Mouse (Mus musculus): Measurements from ENCODE around the gene Emilin3. TPM values are rescaled to one million over a fixed set of nuclear protein-coding genes. Genes with fewer than 3 reads are reported as not detected.
A peak's percentile ranks its signal among the peaks of the same experiment; 100 is the strongest.

Gene Emilin3
- polyA plus RNA-seq, 1 experiment from 2014 or later = 2.2 TPM

DNA sequence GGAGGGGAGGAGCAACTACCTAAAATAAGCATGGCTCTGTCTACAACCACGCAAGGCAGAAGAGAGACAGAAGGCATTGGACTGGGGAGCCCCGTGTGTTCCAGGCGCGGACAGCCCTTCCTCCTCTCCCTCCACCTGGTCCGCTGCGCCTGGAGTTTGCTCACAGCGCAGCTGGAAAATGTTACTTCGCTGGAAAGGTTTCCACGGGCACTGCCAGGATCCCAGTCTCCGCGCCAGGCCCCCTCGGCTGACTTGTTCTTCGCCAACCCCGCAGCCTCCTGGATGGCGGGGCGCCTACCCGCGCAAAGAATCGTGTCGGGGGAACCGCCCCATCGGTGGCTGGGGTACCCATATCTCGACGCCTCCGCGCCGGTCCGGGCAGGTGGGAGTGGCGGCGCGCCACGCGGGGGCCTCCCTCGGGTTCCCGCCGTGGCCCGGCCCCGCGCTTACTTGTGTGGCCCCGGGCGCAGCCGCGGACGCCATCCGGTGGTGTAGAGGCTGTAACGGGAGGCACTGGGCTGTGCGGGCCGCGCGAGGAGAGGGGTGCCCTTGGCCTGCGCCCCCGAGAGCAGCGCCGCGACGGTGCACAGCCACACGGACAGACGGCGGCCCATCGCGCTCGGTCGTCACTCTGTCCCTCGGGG lies 448 bp downstream of the Emilin3 start:
- H3K9ac ChIP-seq (ENCODE audit: low read length) = peak overlapping the region; percentile 58
- no peak overlapping the region for H3K27ac ChIP-seq (ENCODE audit: low read depth, low read length)
- H3K36me3 ChIP-seq (ENCODE audit: control insufficient read depth, insufficient read depth, low read length) = no peaks in the 10 kb centered on the region
- no peaks in the 10 kb centered on the region for H3K9me3 ChIP-seq (ENCODE audit: control insufficient read depth, low read length)
- peak; percentile 68 for DNase-seq (ENCODE audit: low spot score)
- peak; percentile 64 for ATAC-seq (replicated peaks; ENCODE audit: low FRiP score)
- peaks cover 30% of the 10 kb centered on the region for H3K27me3 ChIP-seq (ENCODE audit: control insufficient read depth, insufficient read depth, low read length)
- H3K4me3 ChIP-seq (ENCODE audit: low read depth, low read length) = peak overlapping the region; percentile 50
- WGBS = 2% methylated on average over 57 of the region's 64 CpGs
- H3K4me2 ChIP-seq (ENCODE audit: low read depth, low read length, severe bottlenecking) = peak overlapping the region; percentile 95
- H3K4me1 ChIP-seq (replicated peaks; ENCODE audit: control insufficient read depth, insufficient read depth, low read length) = peaks cover 10% of the 10 kb centered on the region

GRCm38 (mm10) chr2:160910633-160911032 lies 1.5 kb downstream of the Emilin3 start:
- H3K9ac ChIP-seq (ENCODE audit: low read length) = no peak overlapping the region
- WGBS = 90% methylated on average over 5 of the region's 5 CpGs
- no peaks in the 10 kb centered on the region for H3K36me3 ChIP-seq (ENCODE audit: control insufficient read depth, insufficient read depth, low read length)
- ATAC-seq (replicated peaks; ENCODE audit: low FRiP score) (no peak), DNase-seq (ENCODE audit: low spot score) (no peak)
- peaks cover 30% of the 10 kb centered on the region for H3K27me3 ChIP-seq (ENCODE audit: control insufficient read depth, insufficient read depth, low read length)
- H3K4me3 ChIP-seq (ENCODE audit: low read depth, low read length) = no peak overlapping the region
- no peak overlapping the region for H3K4me2 ChIP-seq (ENCODE audit: low read depth, low read length, severe bottlenecking)
- H3K4me1 ChIP-seq (replicated peaks; ENCODE audit: control insufficient read depth, insufficient read depth, low read length) = peaks cover 10% of the 10 kb centered on the region
- no peaks in the 10 kb centered on the region for H3K9me3 ChIP-seq (ENCODE audit: control insufficient read depth, low read length)
- no peak overlapping the region for H3K27ac ChIP-seq (ENCODE audit: low read depth, low read length)

DNA sequence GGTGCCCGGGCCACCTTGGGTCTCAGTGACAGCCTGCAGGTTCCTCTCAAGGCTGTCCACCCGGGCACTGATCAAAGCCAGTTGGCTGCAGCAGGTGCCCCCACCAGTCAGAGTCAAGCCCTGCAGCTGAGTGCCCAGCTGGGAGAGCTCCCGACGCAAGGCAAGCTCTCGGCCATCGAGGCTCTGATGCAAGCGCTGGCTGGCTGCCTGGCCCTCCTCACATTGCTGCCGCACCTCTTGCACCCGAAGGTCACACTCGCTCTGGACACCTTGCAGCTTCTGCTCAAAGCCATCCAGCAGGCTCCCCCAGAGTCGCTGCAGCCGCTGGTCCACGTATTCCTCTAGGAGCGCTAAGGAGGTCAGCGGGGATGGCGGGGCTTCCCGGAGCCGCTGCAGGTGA lies 3.5 kb downstream of the Emilin3 start:
- no peak overlapping the region for H3K4me2 ChIP-seq (ENCODE audit: low read depth, low read length, severe bottlenecking)
- H3K4me3 ChIP-seq (ENCODE audit: low read depth, low read length) = no peak overlapping the region
- H3K27ac ChIP-seq (ENCODE audit: low read depth, low read length) = no peak overlapping the region
- 64% methylated on average over 18 of the region's 18 CpGs for WGBS
- DNase-seq (ENCODE audit: low spot score) (no peak), ATAC-seq (replicated peaks; ENCODE audit: low FRiP score) (no peak)
- no peaks in the 10 kb centered on the region for H3K9me3 ChIP-seq (ENCODE audit: control insufficient read depth, low read length)
- H3K4me1 ChIP-seq (replicated peaks; ENCODE audit: control insufficient read depth, insufficient read depth, low read length) = peaks cover 10% of the 10 kb centered on the region
- H3K27me3 ChIP-seq (ENCODE audit: control insufficient read depth, insufficient read depth, low read length) = peaks cover 30% of the 10 kb centered on the region
- no peak overlapping the region for H3K9ac ChIP-seq (ENCODE audit: low read length)
- no peaks in the 10 kb centered on the region for H3K36me3 ChIP-seq (ENCODE audit: control insufficient read depth, insufficient read depth, low read length)

- no peak for DNase-seq (ENCODE audit: low spot score)
- Histone ChIP-seq H3K9me3 (ENCODE audit: control insufficient read depth, low read length) (no peaks in the 10 kb centered on the region), H3K4me2 (ENCODE audit: low read depth, low read length, severe bottlenecking) (no peak overlapping the region), H3K9ac (ENCODE audit: low read length) (no peak overlapping the region), H3K27ac (ENCODE audit: low read depth, low read length) (no peak overlapping the region), H3K4me1 (replicated peaks; ENCODE audit: control insufficient read depth, insufficient read depth, low read length) (no peaks in the 10 kb centered on the region), H3K4me3 (ENCODE audit: low read depth, low read length) (no peak overlapping the region), H3K36me3 (ENCODE audit: control insufficient read depth, insufficient read depth, low read length) (no peaks in the 10 kb centered on the region), H3K27me3 (ENCODE audit: control insufficient read depth, insufficient read depth, low read length) (peaks cover 8% of the 10 kb centered on the region)
- WGBS = 79% methylated on average over 5 of the region's 5 CpGs
- ATAC-seq (replicated peaks; ENCODE audit: low FRiP score) = no peak
These were observed 6.0 kb downstream of the Emilin3 start for GRCm38 (mm10) chr2:160906101-160906500.

DNA sequence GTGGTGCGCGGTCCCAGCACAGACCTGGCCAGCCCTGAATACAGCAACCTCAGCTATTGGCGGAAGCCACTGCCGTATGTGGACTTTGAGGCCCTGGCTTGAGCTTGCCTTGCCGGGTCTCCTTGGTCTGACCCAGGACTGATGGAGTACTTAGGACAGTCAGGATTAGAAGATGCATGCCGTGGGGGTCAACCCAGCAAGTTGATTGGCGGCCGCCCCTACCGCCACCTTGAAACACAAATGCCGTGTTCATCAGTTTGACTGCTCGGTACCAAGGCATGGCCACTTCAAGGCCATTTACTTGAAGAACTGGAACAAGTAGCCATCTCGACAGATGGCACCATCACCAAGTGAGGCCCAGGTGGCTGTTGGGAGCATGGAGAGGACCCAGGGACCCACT lies 6.8 kb downstream of the Emilin3 start:
- no peak overlapping the region for H3K9ac ChIP-seq (ENCODE audit: low read length)
- ATAC-seq (replicated peaks; ENCODE audit: low FRiP score) = no peak
- no peak overlapping the region for H3K4me3 ChIP-seq (ENCODE audit: low read depth, low read length)
- no peak overlapping the region for H3K4me2 ChIP-seq (ENCODE audit: low read depth, low read length, severe bottlenecking)
- 95% methylated on average over 12 of the region's 12 CpGs for WGBS
- DNase-seq (ENCODE audit: low spot score) = no peak
- peaks cover 1% of the 10 kb centered on the region for H3K27me3 ChIP-seq (ENCODE audit: control insufficient read depth, insufficient read depth, low read length)
- no peak overlapping the region for H3K27ac ChIP-seq (ENCODE audit: low read depth, low read length)
- H3K4me1 ChIP-seq (replicated peaks; ENCODE audit: control insufficient read depth, insufficient read depth, low read length) = no peaks in the 10 kb centered on the region
- H3K36me3 ChIP-seq (ENCODE audit: control insufficient read depth, insufficient read depth, low read length) = no peaks in the 10 kb centered on the region
- no peaks in the 10 kb centered on the region for H3K9me3 ChIP-seq (ENCODE audit: control insufficient read depth, low read length)

DNA sequence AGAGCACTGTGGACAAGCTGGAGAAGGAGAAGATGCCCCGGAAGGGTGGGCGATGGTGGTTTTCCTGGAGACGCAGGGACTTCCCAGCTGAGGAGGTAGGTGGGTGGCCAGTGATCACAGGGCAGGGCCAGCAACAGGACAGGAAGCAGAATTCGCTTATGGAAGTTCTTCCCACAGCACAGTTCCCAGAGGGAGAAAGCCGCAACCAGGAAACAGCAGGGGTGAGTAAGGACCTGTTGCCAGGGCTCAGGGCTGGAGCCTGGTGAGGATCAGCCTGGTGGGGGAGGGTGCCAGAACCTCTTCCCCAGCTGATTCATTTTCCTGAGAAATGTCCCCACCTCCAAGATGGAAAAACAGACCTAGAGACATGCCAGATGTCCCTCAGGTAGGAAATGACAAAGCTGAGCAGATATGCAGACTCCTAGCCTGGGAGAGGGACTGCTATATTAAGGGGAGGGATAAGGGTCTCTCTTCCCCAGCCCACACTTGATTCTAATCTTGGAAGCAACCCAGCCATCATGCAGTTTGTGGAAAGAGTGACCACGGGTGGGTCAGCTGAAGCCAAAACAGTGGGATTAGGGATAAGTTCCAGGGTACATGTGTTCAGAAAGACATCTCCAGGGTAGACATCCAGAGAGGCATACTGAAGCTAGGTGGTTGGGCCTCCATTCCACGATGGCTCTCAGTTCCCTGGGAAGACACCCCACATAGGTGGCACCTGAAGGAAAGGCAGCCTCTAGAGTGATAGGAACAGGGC lies 10.3 kb downstream of the Emilin3 start:
- H3K4me1 ChIP-seq (replicated peaks; ENCODE audit: control insufficient read depth, insufficient read depth, low read length) = no peaks in the 10 kb centered on the region
- no peak for DNase-seq (ENCODE audit: low spot score)
- H3K4me2 ChIP-seq (ENCODE audit: low read depth, low read length, severe bottlenecking) = no peak overlapping the region
- H3K36me3 ChIP-seq (ENCODE audit: control insufficient read depth, insufficient read depth, low read length) = no peaks in the 10 kb centered on the region
- no peak overlapping the region for H3K9ac ChIP-seq (ENCODE audit: low read length)
- 90% methylated on average over 7 of the region's 7 CpGs for WGBS
- no peak for ATAC-seq (replicated peaks; ENCODE audit: low FRiP score)
- H3K9me3 ChIP-seq (ENCODE audit: control insufficient read depth, low read length) = no peaks in the 10 kb centered on the region
- H3K27me3 ChIP-seq (ENCODE audit: control insufficient read depth, insufficient read depth, low read length) = no peaks in the 10 kb centered on the region
- H3K27ac ChIP-seq (ENCODE audit: low read depth, low read length) = no peak overlapping the region
- no peak overlapping the region for H3K4me3 ChIP-seq (ENCODE audit: low read depth, low read length)

GRCm38 (mm10) chr2:160891697-160892096 lies 20.4 kb downstream of the Emilin3 start:
- Histone ChIP-seq H3K4me2 (ENCODE audit: low read depth, low read length, severe bottlenecking) (no peak overlapping the region), H3K9ac (ENCODE audit: low read length) (no peak overlapping the region), H3K27ac (ENCODE audit: low read depth, low read length) (no peak overlapping the region), H3K36me3 (ENCODE audit: control insufficient read depth, insufficient read depth, low read length) (no peaks in the 10 kb centered on the region), H3K4me3 (ENCODE audit: low read depth, low read length) (no peak overlapping the region), H3K27me3 (ENCODE audit: control insufficient read depth, insufficient read depth, low read length) (peaks cover 8% of the 10 kb centered on the region), H3K9me3 (ENCODE audit: control insufficient read depth, low read length) (no peaks in the 10 kb centered on the region), H3K4me1 (replicated peaks; ENCODE audit: control insufficient read depth, insufficient read depth, low read length) (no peaks in the 10 kb centered on the region)
- no peak for ATAC-seq (replicated peaks; ENCODE audit: low FRiP score)
- 86% methylated on average over 9 of the region's 9 CpGs for WGBS
- DNase-seq (ENCODE audit: low spot score) = no peak

GRCm38 (mm10) chr2:160891045-160891444 lies 21.1 kb downstream of the Emilin3 start:
- no peak overlapping the region for H3K4me3 ChIP-seq (ENCODE audit: low read depth, low read length)
- no peak overlapping the region for H3K4me2 ChIP-seq (ENCODE audit: low read depth, low read length, severe bottlenecking)
- peaks cover 8% of the 10 kb centered on the region for H3K27me3 ChIP-seq (ENCODE audit: control insufficient read depth, insufficient read depth, low read length)
- no peak for ATAC-seq (replicated peaks; ENCODE audit: low FRiP score)
- no peaks in the 10 kb centered on the region for H3K9me3 ChIP-seq (ENCODE audit: control insufficient read depth, low read length)
- no peaks in the 10 kb centered on the region for H3K4me1 ChIP-seq (replicated peaks; ENCODE audit: control insufficient read depth, insufficient read depth, low read length)
- no peak overlapping the region for H3K27ac ChIP-seq (ENCODE audit: low read depth, low read length)
- no peak for DNase-seq (ENCODE audit: low spot score)
- no peak overlapping the region for H3K9ac ChIP-seq (ENCODE audit: low read length)
- 80% methylated on average over 5 of the region's 5 CpGs for WGBS
- H3K36me3 ChIP-seq (ENCODE audit: control insufficient read depth, insufficient read depth, low read length) = no peaks in the 10 kb centered on the region

GRCm38 (mm10) chr2:160887859-160888258 lies 24.3 kb downstream of the Emilin3 start:
- H3K9ac ChIP-seq (ENCODE audit: low read length) = peak overlapping the region; percentile 28; the same call in 1 of the 2 replicates

More at GRCm38 (mm10) chr2:160887859-160888258, 24.3 kb downstream of the Emilin3 start:
- Histone ChIP-seq H3K4me3 (ENCODE audit: low read depth, low read length) (peak overlapping the region; percentile 31), H3K9me3 (ENCODE audit: control insufficient read depth, low read length) (no peaks in the 10 kb centered on the region), H3K4me2 (ENCODE audit: low read depth, low read length, severe bottlenecking) (peak overlapping the region; percentile 70), H3K4me1 (replicated peaks; ENCODE audit: control insufficient read depth, insufficient read depth, low read length) (no peaks in the 10 kb centered on the region), H3K27ac (ENCODE audit: low read depth, low read length) (no peak overlapping the region), H3K27me3 (ENCODE audit: control insufficient read depth, insufficient read depth, low read length) (peaks cover 8% of the 10 kb centered on the region), H3K36me3 (ENCODE audit: control insufficient read depth, insufficient read depth, low read length) (no peaks in the 10 kb centered on the region)
- ATAC-seq (replicated peaks; ENCODE audit: low FRiP score) = peak; percentile 69
- WGBS = under 1% methylated on average over 26 of the region's 26 CpGs
- peak; percentile 67 for DNase-seq (ENCODE audit: low spot score)
